Mouse (Mus musculus): ENCODE measurements around the gene Cacna2d2.

GRCm38 (mm10) chr9:107482004-107482403 is 82.6 kb downstream of the Cacna2d2 start:
- TF ChIP-seq CTCF (IDR thresholded peaks at IDR 0.05; ENCODE audit: control insufficient read depth, insufficient read depth, insufficient replicate concordance, low read depth, low read length) (no peak), POLR2A (IDR thresholded peaks at IDR 0.05; ENCODE audit: control insufficient read depth, low read depth, low read length) (no peak)
